Mouse (Mus musculus): ENCODE measurements around the gene Samd4.

DNA sequence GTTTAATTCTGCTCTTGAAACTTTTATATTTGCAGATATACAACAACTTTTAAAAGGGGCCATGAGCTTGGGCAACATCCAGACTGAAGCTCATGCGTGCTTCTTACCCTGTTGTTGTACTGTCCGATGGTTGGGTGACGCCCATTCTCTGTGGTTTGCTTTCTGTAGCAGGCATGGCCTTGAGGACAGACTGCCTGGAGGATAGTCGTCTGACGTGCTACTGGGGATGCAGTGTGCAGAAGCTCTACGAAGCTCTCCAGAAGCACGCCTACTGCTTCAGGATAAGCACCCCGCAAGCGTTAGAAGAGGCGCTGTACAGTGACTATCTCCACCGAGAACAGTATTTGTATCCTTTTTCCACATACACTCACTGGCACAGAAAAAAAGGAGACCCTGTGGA is 36.9 kb upstream of the Samd4 start:
- TF ChIP-seq GATA1 (IDR thresholded peaks at IDR 0.05; ENCODE audit: borderline replicate concordance, low read length) (no peak), FLI1 (IDR thresholded peaks at IDR 0.05; ENCODE audit: low read length) (no peak)

Measured in megakaryocyte, embryonic 14.5 days (primary cell).